ENCODE assay signal across 8 mouse cellular contexts in the genomic region with DNA sequence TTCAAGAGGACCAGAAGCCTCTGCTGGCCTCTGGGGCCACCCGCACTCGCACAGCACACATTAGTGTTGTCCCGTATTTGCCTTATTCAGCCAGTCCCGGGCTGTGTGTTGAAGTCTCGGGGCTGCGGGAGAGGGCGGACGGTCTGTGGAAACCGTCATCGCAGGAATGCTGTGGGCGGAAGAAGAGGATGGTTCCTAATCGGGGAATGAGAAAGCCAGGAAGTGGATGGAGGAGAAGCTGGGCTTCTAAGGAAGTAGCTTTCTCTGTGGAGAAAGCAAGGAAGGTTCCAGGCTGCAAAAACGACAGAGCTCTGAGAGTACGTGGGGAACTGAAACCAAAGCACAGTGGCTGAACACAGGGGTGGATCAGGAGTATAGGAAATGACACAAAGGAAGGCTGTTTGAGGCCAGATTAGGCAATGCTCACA. TPM values are rescaled to one million over a fixed set of nuclear protein-coding genes. Genes with fewer than 3 reads are reported as not detected.
DNase-seq lines count a peak whose midpoint lies in the region; ATAC-seq lines count a peak whose summit lies in the region.

No protein-coding gene starts in this region.

- peak overlapping the region; percentile 60 for H3K9ac ChIP-seq in heart, embryonic 12.5 days
- no peak overlapping the region for H3K9ac ChIP-seq in midbrain, embryonic 16.5 days (ENCODE audit: low read depth, low read length)

- H3K4me2 ChIP-seq in heart, embryonic 12.5 days = peak overlapping the region; percentile 60
- peak overlapping the region; percentile 20; the same call in 1 of the 2 replicates for H3K4me2 ChIP-seq in midbrain, embryonic 16.5 days (ENCODE audit: low read length)

- peak overlapping the region; percentile 73 for H3K27ac ChIP-seq in heart, embryonic 12.5 days (ENCODE audit: poor library complexity, severe bottlenecking)
- no peak overlapping the region for H3K27ac ChIP-seq in midbrain, embryonic 16.5 days (ENCODE audit: low read length)

- H3K9me3 ChIP-seq in heart, embryonic 12.5 days (replicated peaks) = no peaks in the 10 kb centered on the region
- H3K9me3 ChIP-seq in midbrain, embryonic 16.5 days (replicated peaks; ENCODE audit: control insufficient read depth, low read length, poor library complexity, severe bottlenecking) = no peaks in the 10 kb centered on the region

- peak; percentile 30 for DNase-seq in kidney, adult 18-20 months
- no peak for DNase-seq in kidney, adult 11 months
- peak; percentile 18 for DNase-seq in ZHBTc4 (ENCODE audit: low read depth, low spot score)
- peak; percentile 52 to 72 for DNase-seq in kidney, postnatal 4 days
- no peak for DNase-seq in thymus, adult 18-20 months

- H3K4me3 ChIP-seq in heart, embryonic 12.5 days = peak overlapping the region; percentile 33
- no peak overlapping the region for H3K4me3 ChIP-seq in midbrain, embryonic 16.5 days (ENCODE audit: low read depth, low read length)

- ATAC-seq in heart, embryonic 12.5 days (ENCODE audit: insufficient number of reproducible peaks, low FRiP score) = peak; percentile 37; the same call in 1 of the 2 replicates
- ATAC-seq in midbrain, embryonic 16.5 days = no peak
- ATAC-seq in activated CD4-positive, CD25-positive, alpha-beta regulatory T cell, adult 4 months = no peak

- no peaks in the 10 kb centered on the region for H3K36me3 ChIP-seq in heart, embryonic 12.5 days
- no peaks in the 10 kb centered on the region for H3K36me3 ChIP-seq in midbrain, embryonic 16.5 days (ENCODE audit: control insufficient read depth, insufficient read depth, low read length)

- H3K27me3 ChIP-seq in heart, embryonic 12.5 days (replicated peaks) = no peaks in the 10 kb centered on the region
- H3K27me3 ChIP-seq in midbrain, embryonic 16.5 days (ENCODE audit: control insufficient read depth, insufficient read depth, low read depth, low read length) = no peaks in the 10 kb centered on the region

- 25% methylated on average over 14 of the region's 14 CpGs for WGBS in heart, embryonic 12.5 days
- WGBS in midbrain, embryonic 16.5 days = 57% methylated on average over 14 of the region's 14 CpGs

- H3K4me1 ChIP-seq in heart, embryonic 12.5 days (replicated peaks) = peaks cover 34% of the 10 kb centered on the region
- H3K4me1 ChIP-seq in midbrain, embryonic 16.5 days (ENCODE audit: control insufficient read depth, insufficient read depth, low read length) = no peaks in the 10 kb centered on the region; the same call in 1 of the 2 replicates

RNA-seq across cellular contexts. Expression of a gene that starts 43.6 kb away (rescaled TPM):
- not detected in 2 replicates for polyA plus RNA-seq in heart, embryonic 12.5 days (2016; fragmentation: Nextera tagmentation; extraction: Ambion mirVana)
- polyA plus RNA-seq in midbrain, embryonic 16.5 days (2015; fragmentation: Nextera tagmentation; extraction: Ambion mirVana) = 0.19 TPM in 1 of 2 replicates, not detected in the other
- polyA plus RNA-seq in activated CD4-positive, CD25-positive, alpha-beta regulatory T cell, adult 4 months (2017; shearing (Covaris generic)) = 10 to 100 TPM; 59.1 to 67.0 TPM

Comparison
In these comparisons a context has a peak if more than half of its experiments do, and no peak if none do; other contexts are left out.
1. DNase-seq: peak in kidney, adult 18-20 months (single experiment), ZHBTc4 (single experiment) and kidney, postnatal 4 days (2 of 2); none in kidney, adult 11 months (single experiment) and thymus, adult 18-20 months (0 of 2).
2. RNA of a gene that starts 43.6 kb away (polyA plus RNA-seq): 59.1 to 67.0 TPM in activated CD4-positive, CD25-positive, alpha-beta regulatory T cell, adult 4 months; 0.19 TPM in midbrain, embryonic 16.5 days and not detected in heart, embryonic 12.5 days; every median in the first group is over 10 times any median in the second.